Mouse (Mus musculus) kidney, embryonic 16.5 days (tissue): ENCODE data around the gene Krt86. TPM values are rescaled to one million over a fixed set of nuclear protein-coding genes. Genes with fewer than 3 reads are reported as not detected.

Experiments
- ATAC-seq: fragments of 200-750 bp; cut with Nextera tagmentation; 2 replicates; pipeline ENCODE4 v1.8.0; 2017; ENCODE audit warnings: moderate TSS enrichment; ENCODE audit not compliant: low FRiP score, low TSS enrichment
- H3K27ac ChIP-seq: fragments of 300-500 bp; sonication (generic); 2 replicates; pipeline ENCODE4 v1.5.1; 2014; ENCODE audit warnings: low read length
- H3K27me3 ChIP-seq: fragments of 300-500 bp; sonication (generic); 2 replicates; pipeline ENCODE4 v1.6.1; 2014; ENCODE audit warnings: low read length, control low read depth, mixed read lengths; ENCODE audit not compliant: insufficient read depth
- H3K36me3 ChIP-seq: fragments of 300-500 bp; sonication (generic); 2 replicates; pipeline ENCODE4 v1.6.1; 2014; ENCODE audit warnings: low read length, control low read depth, mixed read lengths; ENCODE audit not compliant: insufficient read depth
- H3K4me1 ChIP-seq: fragments of 300-500 bp; sonication (generic); 2 replicates; pipeline ENCODE4 v1.6.1; 2014; ENCODE audit warnings: low read length, control low read depth, mixed read lengths; ENCODE audit not compliant: insufficient read depth
- H3K4me2 ChIP-seq: fragments of 300-500 bp; sonication (generic); replicated peaks from 2 replicates; pipeline ENCODE4 v1.6.1; 2014; ENCODE audit warnings: low read depth, low read length
- H3K4me3 ChIP-seq: fragments of 300-500 bp; sonication (generic); 2 replicates; pipeline ENCODE4 v1.5.1; 2014; ENCODE audit warnings: mild to moderate bottlenecking, low read length
- H3K9ac ChIP-seq: fragments of 300-500 bp; sonication (generic); replicated peaks from 2 replicates; pipeline ENCODE4 v1.6.1; 2014; ENCODE audit warnings: low read length
- H3K9me3 ChIP-seq: fragments of 300-500 bp; sonication (generic); 2 replicates; pipeline ENCODE4 v1.6.1; 2016; ENCODE audit warnings: low read length, control low read depth
- WGBS: fragments of 180-500 bp; shearing (Covaris S2); extraction: QIAGEN DNeasy Blood & Tissue Kit; methylation state at CpG from one replicate; pipeline ENCODE4 v1.1.7; 2014; 5-methylcytosine and 5-hydroxymethylcytosine counted together
- polyA plus RNA-seq: library from polyadenylated mRNA; unstranded; fragments of >200 nt; fragmentation: Nextera tagmentation; extraction: Ambion mirVana; gene quantifications from 2 replicates; pipeline ENCODE4 v1.2.1, GENCODE M21; 2015

The Krt86 gene
- polyA plus RNA-seq, 1 experiment from 2014 or later, result not detected

- no peak for ATAC-seq
- 93% methylated on average over 6 of the region's 6 CpGs for WGBS
- Histone ChIP-seq H3K36me3 (no peaks in the 10 kb centered on the region), H3K4me3 (no peak overlapping the region), H3K4me2 (no peak overlapping the region), H3K9me3 (peaks cover 3% of the 10 kb centered on the region; the same call in 1 of the 2 replicates), H3K9ac (no peak overlapping the region), H3K27me3 (no peaks in the 10 kb centered on the region), H3K4me1 (no peaks in the 10 kb centered on the region), H3K27ac (no peak overlapping the region)
Observed at GRCm38 (mm10) chr15:101455891-101456290, 17.4 kb upstream of the Krt86 start.

GRCm38 (mm10) chr15:101458361-101458930, 14.8 kb upstream of the Krt86 start:
- H3K9ac ChIP-seq, result no peak overlapping the region
- H3K27ac ChIP-seq, result no peak overlapping the region
- H3K36me3 ChIP-seq, result no peaks in the 10 kb centered on the region
- no peak overlapping the region for H3K4me3 ChIP-seq
- 52% methylated on average over 16 of the region's 16 CpGs for WGBS
- H3K4me2 ChIP-seq, result no peak overlapping the region
- no peak for ATAC-seq
- H3K4me1 ChIP-seq, result no peaks in the 10 kb centered on the region
- peaks cover 3% of the 10 kb centered on the region; the same call in 1 of the 2 replicates for H3K9me3 ChIP-seq
- H3K27me3 ChIP-seq, result no peaks in the 10 kb centered on the region

- Histone ChIP-seq H3K9me3 (peaks cover 3% of the 10 kb centered on the region; the same call in 1 of the 2 replicates), H3K27ac (no peak overlapping the region), H3K4me2 (no peak overlapping the region), H3K36me3 (no peaks in the 10 kb centered on the region), H3K9ac (no peak overlapping the region), H3K4me1 (no peaks in the 10 kb centered on the region), H3K27me3 (no peaks in the 10 kb centered on the region), H3K4me3 (no peak overlapping the region)
- 65% methylated on average over 14 of the region's 14 CpGs for WGBS
- ATAC-seq, result no peak
Observed at GRCm38 (mm10) chr15:101459283-101459682, 14.0 kb upstream of the Krt86 start.

GRCm38 (mm10) chr15:101463651-101464050, 9.6 kb upstream of the Krt86 start, which contains the start of gene Krt81:
Krt81 (minus strand) TSS chr15:101463751.
- no peaks in the 10 kb centered on the region for H3K27me3 ChIP-seq
- WGBS, result 78% methylated on average over 13 of the region's 13 CpGs
- no peak within 1 kb of the TSS for H3K4me3 ChIP-seq
- no peak within 1 kb of the TSS for H3K27ac ChIP-seq
- H3K4me1 ChIP-seq, result no peaks in the 10 kb centered on the region
- H3K4me2 ChIP-seq, result no peak within 1 kb of the TSS
- ATAC-seq, result no peak
- no peak within 1 kb of the TSS for H3K9ac ChIP-seq
- no peaks in the 10 kb centered on the region for H3K9me3 ChIP-seq
- no peaks in the 10 kb centered on the region for H3K36me3 ChIP-seq

GRCm38 (mm10) chr15:101469093-101469492, 4.2 kb upstream of the Krt86 start:
- Histone ChIP-seq H3K9ac (no peak overlapping the region), H3K36me3 (no peaks in the 10 kb centered on the region), H3K27ac (no peak overlapping the region), H3K9me3 (no peaks in the 10 kb centered on the region), H3K4me3 (no peak overlapping the region), H3K4me1 (no peaks in the 10 kb centered on the region), H3K4me2 (no peak overlapping the region), H3K27me3 (no peaks in the 10 kb centered on the region)
- WGBS, result 86% methylated on average over 4 of the region's 4 CpGs
- no peak for ATAC-seq

GRCm38 (mm10) chr15:101479007-101479665, 5.9 kb downstream of the Krt86 start:
- Histone ChIP-seq H3K27me3 (peaks cover 6% of the 10 kb centered on the region; the same call in 1 of the 2 replicates), H3K9ac (peak overlapping the region; percentile 1; the same call in 1 of the 2 replicates), H3K27ac (no peak overlapping the region), H3K9me3 (no peaks in the 10 kb centered on the region), H3K4me3 (peak overlapping the region; percentile 29), H3K4me2 (peak overlapping the region; percentile 51), H3K4me1 (peaks cover 14% of the 10 kb centered on the region; the same call in 1 of the 2 replicates), H3K36me3 (no peaks in the 10 kb centered on the region)
- ATAC-seq, result peak; percentile 41; the same call in 1 of the 2 replicates
- WGBS, result 8% methylated on average over 31 of the region's 31 CpGs

- ATAC-seq, result no peak
- 26% methylated on average over 11 of the region's 11 CpGs for WGBS
Observed at GRCm38 (mm10) chr15:101479666-101480060, 6.4 kb downstream of the Krt86 start.

GRCm38 (mm10) chr15:101482056-101482455, 8.8 kb downstream of the Krt86 start:
- no peak overlapping the region for H3K4me3 ChIP-seq
- ATAC-seq, result no peak
- no peak overlapping the region for H3K4me2 ChIP-seq
- H3K9me3 ChIP-seq, result no peaks in the 10 kb centered on the region
- no peak overlapping the region for H3K9ac ChIP-seq
- H3K4me1 ChIP-seq, result peaks cover 14% of the 10 kb centered on the region; the same call in 1 of the 2 replicates
- H3K36me3 ChIP-seq, result no peaks in the 10 kb centered on the region
- H3K27ac ChIP-seq, result no peak overlapping the region
- peaks cover 6% of the 10 kb centered on the region; the same call in 1 of the 2 replicates for H3K27me3 ChIP-seq
- 46% methylated on average over 4 of the region's 4 CpGs for WGBS

More at GRCm38 (mm10) chr15:101479666-101480060, 6.4 kb downstream of the Krt86 start:
- Histone ChIP-seq H3K27me3 (peaks cover 6% of the 10 kb centered on the region; the same call in 1 of the 2 replicates), H3K9me3 (no peaks in the 10 kb centered on the region), H3K4me3 (peak overlapping the region; percentile 29), H3K27ac (no peak overlapping the region), H3K4me2 (peak overlapping the region; percentile 51), H3K36me3 (no peaks in the 10 kb centered on the region), H3K9ac (0 out of 2 replicates have a peak overlapping the region, but pooled peaks have one; percentile 1), H3K4me1 (peaks cover 14% of the 10 kb centered on the region; the same call in 1 of the 2 replicates)

- no peak overlapping the region for H3K4me2 ChIP-seq
- ATAC-seq, result no peak
- H3K9me3 ChIP-seq, result no peaks in the 10 kb centered on the region
- WGBS, result 56% methylated on average over 1 of the region's 1 CpGs
- no peak overlapping the region for H3K9ac ChIP-seq
- H3K27me3 ChIP-seq, result peaks cover 5% of the 10 kb centered on the region; the same call in 1 of the 2 replicates
- H3K36me3 ChIP-seq, result no peaks in the 10 kb centered on the region
- no peak overlapping the region for H3K4me3 ChIP-seq
- H3K27ac ChIP-seq, result no peak overlapping the region
- peaks cover 14% of the 10 kb centered on the region; the same call in 1 of the 2 replicates for H3K4me1 ChIP-seq
Observed at GRCm38 (mm10) chr15:101483646-101484045, 10.4 kb downstream of the Krt86 start.

GRCm38 (mm10) chr15:101484939-101485338, 11.7 kb downstream of the Krt86 start:
- Histone ChIP-seq H3K36me3 (no peaks in the 10 kb centered on the region), H3K9me3 (no peaks in the 10 kb centered on the region), H3K4me1 (peaks cover 4% of the 10 kb centered on the region; the same call in 1 of the 2 replicates), H3K4me3 (no peak overlapping the region), H3K9ac (no peak overlapping the region), H3K27ac (no peak overlapping the region), H3K27me3 (no peaks in the 10 kb centered on the region), H3K4me2 (no peak overlapping the region)
- ATAC-seq, result no peak
- WGBS, result 47% methylated on average over 1 of the region's 1 CpGs
